Mouse (Mus musculus) CH12F3 (cell line): ENCODE results near the gene Ahdc1.

Experiments used
- in situ Hi-C: fragments of 300-500 bp; cut with MboI; formaldehyde crosslinking; loops from 2 replicates; pipeline ENCODE4 v1.14.3; 2020; ENCODE audit warnings: low sequenced_read_pairs

The Ahdc1 gene

DNA sequence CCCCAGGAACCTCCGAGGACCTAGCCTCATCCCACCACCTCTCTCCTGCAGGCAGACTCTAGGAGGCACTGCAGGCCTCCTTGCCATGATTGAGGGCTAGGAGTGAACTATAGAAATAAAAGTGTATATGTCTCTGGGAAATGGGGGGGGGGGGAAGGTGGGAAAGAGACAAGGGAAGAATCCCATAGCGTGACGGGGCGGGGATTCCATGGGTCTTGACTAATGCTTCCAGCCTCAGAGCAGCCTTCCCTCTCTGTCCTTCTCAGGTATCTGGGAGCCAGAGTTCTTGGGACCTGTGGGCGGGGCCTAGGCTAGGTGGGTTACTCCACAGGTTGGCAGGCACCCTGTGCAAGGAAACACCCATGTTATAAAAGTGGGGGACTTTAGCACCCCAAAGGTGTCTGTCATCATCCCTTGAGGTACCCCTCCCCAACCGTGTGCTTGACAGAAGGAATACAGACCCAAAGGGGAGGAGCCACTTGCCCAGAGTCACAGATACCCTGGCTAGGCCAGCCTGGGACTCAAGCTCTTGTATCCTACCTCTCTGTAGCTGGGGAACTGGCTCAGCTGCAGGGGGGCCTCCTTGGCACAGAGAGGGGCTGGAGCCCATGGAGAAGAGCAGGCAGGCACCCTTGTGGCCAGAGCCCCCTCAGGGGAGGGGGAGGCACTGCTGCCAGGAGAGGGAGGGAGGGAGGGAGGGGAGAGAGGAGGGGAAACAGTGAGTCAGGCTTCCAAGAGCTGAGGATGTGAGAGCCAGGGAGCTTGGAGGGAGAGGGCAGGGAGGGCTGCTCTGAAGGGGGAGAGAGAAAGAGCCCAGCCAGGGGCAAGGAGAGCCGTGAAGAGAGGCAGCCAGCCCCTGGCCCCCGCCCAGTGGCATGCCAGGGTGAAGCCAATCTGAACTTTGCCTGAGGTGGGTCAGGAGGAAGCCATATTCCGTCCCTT is 4.9 kb downstream of the Ahdc1 start:
- in situ Hi-C loops, result no loop called here

DNA sequence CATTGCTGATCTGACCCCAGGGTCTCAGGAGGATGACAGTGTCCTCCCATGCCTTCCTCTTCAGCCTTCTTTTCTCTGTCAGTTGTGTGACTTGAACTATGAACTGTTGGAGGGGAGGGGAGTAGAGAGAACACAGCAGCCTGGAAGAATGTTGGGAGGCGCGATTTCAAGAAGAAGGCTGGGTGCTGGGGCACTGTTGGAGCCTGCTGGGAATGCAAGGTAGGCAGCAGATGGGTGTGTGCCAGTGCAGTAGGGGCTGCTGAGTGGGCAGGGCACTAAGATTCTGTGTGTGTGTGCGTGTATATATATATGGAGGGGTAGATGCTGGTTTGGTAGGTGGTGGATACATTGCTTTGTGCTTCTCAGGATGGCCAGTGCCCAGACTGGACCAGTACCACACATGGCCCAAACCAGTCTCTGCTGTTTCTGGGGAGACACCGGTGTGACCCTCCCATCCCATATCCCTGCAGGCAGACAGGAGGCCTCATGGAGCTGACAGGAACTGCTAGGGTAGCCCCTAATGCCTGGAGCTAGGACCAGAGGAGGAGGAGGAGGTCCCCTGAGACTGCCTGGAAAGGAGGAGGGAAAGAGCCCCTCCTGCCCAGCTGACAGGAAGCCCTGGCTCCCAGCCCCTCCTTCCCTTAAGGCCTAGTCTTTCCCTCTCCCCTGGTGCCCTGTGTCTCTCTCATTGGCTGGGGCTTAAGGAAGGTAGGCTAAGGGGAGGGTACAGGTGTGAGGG is 5.8 kb downstream of the Ahdc1 start:
- in situ Hi-C loops, result no loop called here

DNA sequence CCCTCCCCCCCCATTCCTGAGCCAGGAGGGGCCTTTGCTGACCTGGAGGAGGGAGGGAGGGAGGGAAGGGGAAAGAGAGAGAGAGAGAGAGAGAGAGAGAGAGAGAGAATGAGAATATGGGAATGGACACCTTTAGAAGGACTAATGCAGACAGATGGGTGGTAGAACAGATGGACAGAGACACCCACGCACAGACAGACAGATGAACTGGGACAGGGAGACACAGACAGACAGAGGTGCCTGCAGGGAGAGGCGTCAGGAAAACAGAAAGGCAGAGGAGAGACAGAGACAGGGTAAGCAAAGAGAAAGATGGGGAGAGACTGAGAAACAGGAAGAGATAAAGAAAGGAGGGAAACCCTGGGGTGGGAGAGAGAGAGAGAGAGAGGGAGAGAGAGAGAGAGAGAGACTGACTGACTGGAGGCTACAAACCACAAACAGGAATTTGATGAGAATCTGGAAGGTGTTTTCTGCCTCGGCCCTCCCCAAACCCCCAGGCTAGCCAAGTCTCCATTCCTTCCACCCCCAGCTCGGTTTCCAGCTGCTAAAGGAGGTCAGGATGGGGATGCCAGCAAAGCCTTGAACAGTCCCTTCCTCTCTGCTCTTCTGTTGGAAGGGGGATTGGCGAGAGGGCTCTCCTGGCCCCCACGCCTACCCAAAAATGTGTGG is 6.7 kb downstream of the Ahdc1 start:
- in situ Hi-C loops, result no loop called here

DNA sequence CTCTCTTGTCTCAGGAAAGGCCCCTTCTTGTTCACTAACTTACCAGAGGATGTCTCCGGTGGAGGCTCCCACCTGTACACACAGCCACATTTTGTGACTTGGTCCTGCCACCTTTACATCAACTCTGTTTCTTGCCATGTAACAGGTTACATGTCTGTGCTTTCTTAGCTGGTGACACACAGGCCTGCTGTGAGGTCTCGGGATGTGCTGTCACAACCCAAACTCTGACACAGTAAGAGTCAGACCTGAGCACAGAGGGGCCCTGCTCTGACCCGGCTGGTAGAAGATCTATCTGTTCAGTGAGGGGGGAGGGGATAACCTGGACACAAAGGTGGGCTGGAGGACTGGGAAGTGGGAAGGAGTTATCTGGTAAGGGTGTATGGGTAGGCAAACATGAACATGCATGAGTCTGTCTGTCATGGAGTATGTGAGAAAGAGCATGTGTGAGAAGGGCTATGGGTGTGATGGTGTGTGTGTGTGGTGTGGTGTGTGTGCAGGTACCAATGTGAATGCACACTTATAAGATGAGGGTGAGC is 7.3 kb downstream of the Ahdc1 start:
- in situ Hi-C loops, result no loop called here

- in situ Hi-C loops, result no loop called here
Observed at GRCm38 (mm10) chr4:133020721-133021120, 9.7 kb downstream of the Ahdc1 start.

DNA sequence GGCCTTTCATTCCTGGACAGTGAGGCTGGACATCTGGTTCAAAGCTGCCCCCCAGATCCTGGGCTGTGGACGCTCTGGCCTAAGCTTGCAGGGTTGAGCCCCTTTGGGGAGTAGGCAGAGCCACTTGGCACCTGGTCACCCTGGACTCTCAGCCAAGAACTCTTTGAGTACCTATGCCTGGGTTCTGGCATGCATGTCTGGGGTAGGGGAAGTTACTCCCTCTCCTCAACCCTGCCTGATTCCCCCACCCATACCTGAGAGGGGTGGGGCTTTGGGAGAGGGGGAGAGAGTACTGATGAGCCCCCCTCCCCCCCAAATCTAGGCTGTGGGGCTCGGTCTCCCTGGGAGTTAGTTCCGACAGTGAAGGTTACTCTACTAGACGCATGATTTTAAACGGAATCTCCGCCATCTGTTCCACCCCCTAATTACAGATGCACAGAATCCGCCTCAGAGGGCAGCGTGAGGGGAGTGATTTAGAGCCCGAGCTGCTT is 10.2 kb downstream of the Ahdc1 start:
- in situ Hi-C loops, result no loop called here

- in situ Hi-C loops, result no loop called here
Observed at GRCm38 (mm10) chr4:133022217-133022616, 11.2 kb downstream of the Ahdc1 start.

- in situ Hi-C loops, result no loop called here
Observed at GRCm38 (mm10) chr4:133022954-133023635, 12.0 kb downstream of the Ahdc1 start.

DNA sequence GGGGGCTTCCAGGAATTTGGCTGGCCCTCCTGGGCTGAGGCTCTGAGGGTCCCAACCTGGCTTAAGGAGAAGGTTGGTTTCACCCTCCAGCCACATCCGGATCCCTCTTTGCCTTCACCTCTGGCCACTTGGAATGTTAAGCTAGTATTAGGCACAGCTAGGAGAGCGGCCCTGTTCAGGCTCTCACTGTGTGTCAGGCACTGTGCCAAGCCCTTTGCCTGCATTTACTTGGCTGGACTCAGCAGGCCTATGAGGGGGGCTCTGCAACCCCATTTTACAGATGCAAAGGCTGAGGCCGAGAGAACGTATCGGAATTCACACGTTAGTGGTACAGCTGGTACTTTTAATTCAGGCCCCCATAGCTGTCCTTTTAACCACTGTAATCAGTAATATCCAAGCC is 12.6 kb downstream of the Ahdc1 start:
- in situ Hi-C loops, result no loop called here

DNA sequence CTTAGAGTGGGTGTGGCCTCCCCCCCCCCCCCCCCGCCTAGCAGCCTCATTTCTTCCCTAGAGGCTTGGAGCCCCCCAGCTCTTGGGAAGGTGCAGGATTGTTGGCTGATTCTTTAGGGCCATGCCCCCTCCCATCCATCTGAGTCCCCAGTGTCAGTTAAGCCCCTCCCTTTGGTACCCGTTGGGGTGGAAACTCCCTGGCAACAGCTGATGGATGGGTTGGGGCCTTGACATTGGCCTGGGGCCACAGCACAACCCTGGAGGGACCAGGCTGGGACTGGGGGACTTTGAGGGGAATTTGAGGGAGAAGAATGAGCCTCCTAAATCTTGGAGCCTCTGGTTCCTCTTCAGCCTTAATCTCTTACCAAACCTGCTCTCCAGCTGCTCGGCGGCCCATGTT is 13.3 kb downstream of the Ahdc1 start:
- in situ Hi-C loops, result no loop called here

DNA sequence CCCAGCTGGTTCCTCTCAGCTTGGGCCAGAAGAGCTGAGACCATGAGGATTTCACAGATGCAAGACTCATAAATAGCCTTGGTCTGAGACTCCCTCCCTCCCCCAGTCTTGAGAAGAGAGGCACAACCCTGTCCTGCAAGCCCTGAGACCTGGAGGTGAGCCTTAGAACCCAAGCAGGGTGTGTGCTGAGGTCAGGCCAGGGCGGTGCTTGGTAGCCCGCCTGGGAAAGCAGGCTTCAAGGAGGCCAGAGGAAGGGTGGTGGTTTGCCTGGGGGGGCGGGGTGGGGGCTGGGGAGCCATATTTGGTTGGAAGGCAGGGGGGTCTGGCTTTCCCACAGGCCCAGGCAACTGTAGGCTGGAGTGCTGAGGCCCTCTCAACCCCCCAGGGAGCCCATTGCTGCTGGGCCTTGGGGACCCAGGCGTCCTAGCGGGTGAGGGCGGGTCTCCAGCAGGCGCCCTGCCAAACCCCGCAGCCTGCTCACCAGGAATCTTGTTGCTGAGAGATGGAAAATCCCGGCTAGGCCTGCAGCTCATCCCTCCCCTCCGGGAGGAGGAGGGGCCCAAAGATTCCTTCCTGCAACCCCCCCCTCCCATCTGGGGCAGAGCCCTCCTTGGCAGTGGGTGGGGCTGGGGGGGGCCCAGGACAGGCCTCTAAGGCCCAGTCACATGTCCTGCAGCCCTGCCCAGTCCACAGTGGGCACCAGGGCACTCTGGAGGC is 14.1 kb downstream of the Ahdc1 start:
- in situ Hi-C loops, result no loop called here

DNA sequence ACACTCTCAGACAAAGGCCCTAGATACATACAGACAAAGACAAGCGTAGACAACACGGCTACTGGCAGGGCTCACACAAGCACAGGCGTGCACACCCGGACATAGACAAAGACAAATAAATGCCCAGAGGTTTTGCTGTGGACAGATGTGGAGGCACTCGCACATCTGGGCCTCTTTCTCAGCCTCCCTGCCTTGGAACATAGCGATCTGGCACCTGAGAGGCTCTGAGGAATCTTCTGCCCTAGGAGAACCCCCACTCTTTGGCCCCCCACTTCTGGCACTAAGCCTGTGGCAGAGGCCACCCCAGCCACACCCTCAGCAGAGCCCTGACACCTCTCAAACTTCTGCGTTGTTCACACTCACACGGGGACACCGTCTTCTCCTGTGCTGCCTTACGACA is 15.2 kb downstream of the Ahdc1 start:
- in situ Hi-C loops, result no loop called here

- in situ Hi-C loops, result no loop called here
Observed at GRCm38 (mm10) chr4:133026826-133027375, 15.8 kb downstream of the Ahdc1 start.

DNA sequence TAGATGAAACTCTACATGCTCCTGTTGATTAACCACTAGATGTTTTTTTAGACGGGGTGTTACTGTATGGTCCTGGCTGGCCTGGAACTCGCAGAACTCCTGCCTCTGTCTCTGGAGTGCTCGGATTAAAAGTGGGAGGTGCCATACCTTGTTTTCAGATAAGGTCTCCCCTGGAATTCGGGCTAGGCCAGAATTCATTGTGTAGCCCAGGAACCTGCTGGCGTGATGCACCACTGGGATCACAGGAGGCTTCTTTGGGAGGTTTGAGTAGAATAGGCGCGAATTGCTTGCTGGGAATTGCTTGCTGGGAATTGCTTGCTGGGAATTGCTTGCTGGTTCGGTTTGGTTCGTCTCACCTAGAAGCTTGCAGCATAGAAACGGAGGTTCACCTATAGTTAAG is 16.7 kb downstream of the Ahdc1 start:
- in situ Hi-C loops, result no loop called here

GRCm38 (mm10) chr4:133028193-133028592 is 17.1 kb downstream of the Ahdc1 start:
- in situ Hi-C loops, result no loop called here

- in situ Hi-C loops, result no loop called here
Observed at GRCm38 (mm10) chr4:133028875-133029274, 17.8 kb downstream of the Ahdc1 start.

DNA sequence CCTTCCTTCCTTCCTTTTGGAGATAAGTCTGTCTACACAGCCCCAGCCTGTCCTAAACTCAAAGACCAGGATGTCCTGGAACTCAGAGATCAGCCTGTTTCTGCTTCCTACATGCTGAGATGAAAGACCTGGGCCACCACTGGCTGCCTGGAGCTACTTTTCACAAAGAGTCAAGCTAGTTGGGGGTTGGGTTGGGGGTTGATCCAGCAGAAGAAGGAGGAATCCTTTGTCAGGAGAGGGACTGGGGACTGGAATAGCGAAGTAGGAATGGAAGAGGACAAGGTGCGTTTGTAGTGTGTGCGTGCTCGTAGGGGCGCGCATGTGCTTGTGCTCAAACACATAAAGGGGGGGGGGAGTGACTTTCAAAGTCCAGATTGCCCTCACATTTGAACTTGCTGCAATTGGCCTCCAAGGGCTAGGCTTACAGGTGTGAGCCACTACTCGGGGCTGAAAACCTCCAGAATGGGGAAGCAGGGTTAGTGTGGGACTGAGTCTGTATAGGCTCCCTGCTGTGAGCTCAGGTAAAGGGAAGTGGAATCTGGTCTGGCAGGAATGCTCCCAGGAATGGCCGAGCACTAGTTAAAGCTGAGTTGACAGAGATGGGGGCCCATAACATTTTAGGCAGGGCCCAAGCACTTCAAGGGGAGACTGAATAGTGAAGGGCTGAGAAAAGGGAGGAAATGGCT is 21.5 kb downstream of the Ahdc1 start:
- in situ Hi-C loops, result no loop called here

DNA sequence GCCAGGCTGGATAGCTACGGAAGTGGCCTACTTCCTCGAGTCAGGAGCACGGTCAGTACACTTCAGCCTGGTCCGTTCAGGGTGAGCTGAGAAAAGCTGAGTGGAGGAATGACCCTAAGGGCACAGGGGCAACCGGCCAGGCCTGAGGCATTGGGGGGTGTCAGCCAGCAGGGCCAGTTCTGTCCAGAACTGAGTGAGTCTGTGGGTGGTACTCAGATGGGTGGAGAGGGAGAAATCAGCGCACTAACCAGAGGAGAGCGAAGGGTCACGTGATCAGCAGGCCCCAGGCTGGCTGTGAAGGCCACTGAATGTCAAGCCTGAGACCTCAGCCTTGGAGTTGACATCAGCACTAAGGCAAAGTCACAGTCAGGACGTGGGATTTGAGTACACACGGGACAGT is 23.4 kb downstream of the Ahdc1 start:
- in situ Hi-C loops, result no loop called here

- in situ Hi-C loops, result no loop called here
Observed at GRCm38 (mm10) chr4:133035446-133035845, 24.4 kb downstream of the Ahdc1 start.
